Mouse (Mus musculus) CH12.LX (cell line): ENCODE data around the gene Usp32. TPM values are rescaled to one million over a fixed set of nuclear protein-coding genes. Genes with fewer than 3 reads are reported as not detected.

Experiments used
- DNase-seq: peaks from one replicate; pipeline ENCODE4 v3.0.0-alpha.2; 2013; ENCODE audit errors: extremely low read depth
- H3K27ac ChIP-seq: 2 replicates; pipeline ENCODE4 v1.5.1; 2012; ENCODE audit warnings: low read depth, mild to moderate bottlenecking, control low read depth, moderate library complexity; ENCODE audit not compliant: insufficient read depth
- H3K27me3 ChIP-seq: replicated peaks from 2 replicates; pipeline ENCODE3; 2012; ENCODE audit warnings: inconsistent platforms
- H3K36me3 ChIP-seq, 2 experiments: replicated peaks in 1 of 2; 2 replicates each; pipeline versions ENCODE3 to v1.6.1; 2012; ENCODE audit warnings: inconsistent platforms in 1 of 2, low read length in 1 of 2, mild to moderate bottlenecking in 1 of 2, mixed read lengths in 1 of 2, moderate library complexity in 1 of 2; ENCODE audit not compliant: control insufficient read depth in 1 of 2, insufficient read depth in 1 of 2
- H3K4me1 ChIP-seq, 2 experiments: 2 replicates each; pipeline ENCODE4 v1.6.1; 2012; ENCODE audit warnings: inconsistent platforms in 1 of 2, moderate library complexity in 1 of 2; ENCODE audit not compliant: insufficient read depth in 2 of 2, control insufficient read depth in 1 of 2
- H3K4me2 ChIP-seq: 2 replicates; pipeline ENCODE4 v1.6.1; 2012; ENCODE audit warnings: low read depth, mild to moderate bottlenecking, control low read depth; ENCODE audit not compliant: poor library complexity, insufficient read depth, severe bottlenecking
- H3K4me3 ChIP-seq, 3 experiments: fragments of 150-350 bp in 1 of 3; sonication (generic) in 1 of 3; replicated peaks in 1 of 3; 2 replicates each; pipeline versions ENCODE3 to v1.5.1; 2011 to 2012; ENCODE audit warnings: low read depth in 2 of 3, low read length in 2 of 3, mild to moderate bottlenecking in 2 of 3, moderate library complexity in 2 of 3, control low read depth in 1 of 3, improper control_type of control experiment in 1 of 3, inconsistent platforms in 1 of 3, mixed read lengths in 1 of 3; ENCODE audit not compliant: poor library complexity in 1 of 3
- H3K79me2 ChIP-seq: replicated peaks from 2 replicates; pipeline ENCODE4 v1.6.1; 2012; ENCODE audit warnings: mild to moderate bottlenecking, moderate library complexity; ENCODE audit not compliant: control insufficient read depth, poor library complexity, insufficient read depth, severe bottlenecking; ENCODE audit errors: extremely low read depth
- H3K9ac ChIP-seq: 2 replicates; pipeline ENCODE4 v1.6.1; 2012; ENCODE audit warnings: low read depth, mild to moderate bottlenecking, control low read depth, moderate library complexity; ENCODE audit not compliant: insufficient read depth
- H3K9me3 ChIP-seq: replicated peaks from 2 replicates; pipeline ENCODE3; 2012; ENCODE audit warnings: low read length, inconsistent platforms, mixed read lengths
- CHD1 ChIP-seq: IDR thresholded peaks from 2 replicates; pipeline ENCODE4 v1.6.1; 2012; ENCODE audit warnings: low read depth, low read length, improper control_type of control experiment, inconsistent platforms
- CHD2 ChIP-seq: IDR thresholded peaks from 2 replicates; pipeline ENCODE4 v1.6.1; 2011; ENCODE audit warnings: low read length, improper control_type of control experiment
- E2F4 ChIP-seq: IDR thresholded peaks from 2 replicates; pipeline ENCODE4 v1.6.1; 2011; ENCODE audit warnings: low read depth, low read length, improper control_type of control experiment; ENCODE audit not compliant: insufficient replicate concordance
- ELF1 ChIP-seq: IDR thresholded peaks from 2 replicates; pipeline ENCODE4 v1.6.1; 2014; ENCODE audit warnings: low read depth, mild to moderate bottlenecking, inconsistent platforms, low read length, improper control_type of control experiment
- GABPA ChIP-seq: IDR thresholded peaks from 2 replicates; pipeline ENCODE4 v1.6.1; 2012; ENCODE audit warnings: low read depth, low read length, improper control_type of control experiment, inconsistent platforms; ENCODE audit not compliant: insufficient replicate concordance
- JUN ChIP-seq: IDR thresholded peaks from 2 replicates; pipeline ENCODE4 v1.6.1; 2011; ENCODE audit warnings: low read depth, mild to moderate bottlenecking, low read length, improper control_type of control experiment, moderate library complexity; ENCODE audit not compliant: insufficient read depth
- KAT2A ChIP-seq: IDR thresholded peaks from 2 replicates; pipeline ENCODE4 v1.6.1; 2012; ENCODE audit warnings: low read length, improper control_type of control experiment, inconsistent platforms; ENCODE audit not compliant: insufficient replicate concordance
- MAFK ChIP-seq: IDR thresholded peaks from 2 replicates; pipeline ENCODE4 v1.6.1; 2011; ENCODE audit warnings: low read length, improper control_type of control experiment; ENCODE audit not compliant: insufficient replicate concordance
- MXI1 ChIP-seq: IDR thresholded peaks from 2 replicates; pipeline ENCODE4 v1.6.1; 2011; ENCODE audit warnings: mild to moderate bottlenecking, low read depth, low read length, improper control_type of control experiment
- POLR2AphosphoS2 ChIP-seq: IDR thresholded peaks from 2 replicates; pipeline ENCODE4 v1.6.1; 2011; ENCODE audit warnings: low read depth, low read length, improper control_type of control experiment
- RCOR1 ChIP-seq: conservative IDR thresholded peaks from 2 replicates; pipeline ENCODE4 v1.6.1; 2012; ENCODE audit warnings: low read depth, mild to moderate bottlenecking, inconsistent platforms, low read length, improper control_type of control experiment
- SMC3 ChIP-seq: IDR thresholded peaks from 2 replicates; pipeline ENCODE4 v1.6.1; 2011; ENCODE audit warnings: low read depth, low read length, improper control_type of control experiment
- USF2 ChIP-seq: conservative IDR thresholded peaks from 2 replicates; pipeline ENCODE4 v1.6.1; 2011; ENCODE audit warnings: low read depth, low read length, improper control_type of control experiment
- ZC3H11A ChIP-seq: IDR thresholded peaks from 2 replicates; pipeline ENCODE4 v1.6.1; 2012; ENCODE audit warnings: low read depth, mild to moderate bottlenecking, inconsistent platforms, low read length, improper control_type of control experiment
- ZKSCAN1 ChIP-seq: IDR thresholded peaks from 2 replicates; pipeline ENCODE4 v1.6.1; 2012; ENCODE audit warnings: low read depth, inconsistent platforms, low read length, improper control_type of control experiment, borderline replicate concordance
- ZMIZ1 ChIP-seq: IDR thresholded peaks from 2 replicates; pipeline ENCODE4 v1.6.1; 2012; ENCODE audit warnings: low read depth, mild to moderate bottlenecking, inconsistent platforms, low read length, improper control_type of control experiment
- dilution Hi-C: fragments of 300-500 bp; cut with MboI; formaldehyde crosslinking; loops from 2 replicates; pipeline ENCODE4 v1.14.3; 2020; ENCODE audit warnings: low sequenced_read_pairs; ENCODE audit not compliant: extremely low pct_unique_long_range_greater_than_20kb, extremely low pct_ligation_motif_present
- in situ Hi-C: fragments of 300-500 bp; cut with MboI; formaldehyde crosslinking; loops from 3 replicates; pipeline ENCODE4 v1.14.3; 2019; ENCODE audit warnings: low sequenced_read_pairs, low pct_ligation_motif_present, low pct_unique_long_range_greater_than_20kb, mixed read lengths
- polyA plus RNA-seq: library from polyadenylated mRNA; unstranded; fragments of >175 nt; gene quantifications from 2 replicates; pipeline ENCODE4 v1.2.1, GENCODE M21; 2012; ENCODE audit warnings: low read depth; ENCODE audit not compliant: insufficient read length
- total RNA-seq, 2 experiments: library from RNA; depleted of rRNA; stranded (reverse); fragments of 300-350 nt in 1 of 2; fragments of >200 nt in 1 of 2; gene quantifications; 2 replicates each; pipeline ENCODE4 v1.2.3; 2012 to 2014

Gene Usp32
- total and polyA plus RNA-seq, 3 experiments, result 7.4 to 12.0 (median 11.8) TPM

GRCm38 (mm10) chr11:84974582-84974981 is 165.4 kb downstream of the Usp32 start:
- H3K79me2 ChIP-seq, result no peaks in the 10 kb centered on the region
- H3K9me3 ChIP-seq, result no peaks in the 10 kb centered on the region
- H3K36me3 ChIP-seq, result no peaks in the 10 kb centered on the region
- dilution Hi-C loops (no loop called here), in situ Hi-C loops (no loop called here)
- no peak for TF ChIP-seq ZKSCAN1
- H3K4me2 ChIP-seq, result no peak overlapping the region
- H3K4me3 ChIP-seq, result no peak overlapping the region
- no peak overlapping the region for H3K27ac ChIP-seq
- no peak for DNase-seq
- no peak overlapping the region for H3K9ac ChIP-seq
- H3K27me3 ChIP-seq, result no peaks in the 10 kb centered on the region
- H3K4me1 ChIP-seq, result peaks cover 5 to 18% of the 10 kb centered on the region in 2 experiments; a peak in 2 of 4 replicates

DNA sequence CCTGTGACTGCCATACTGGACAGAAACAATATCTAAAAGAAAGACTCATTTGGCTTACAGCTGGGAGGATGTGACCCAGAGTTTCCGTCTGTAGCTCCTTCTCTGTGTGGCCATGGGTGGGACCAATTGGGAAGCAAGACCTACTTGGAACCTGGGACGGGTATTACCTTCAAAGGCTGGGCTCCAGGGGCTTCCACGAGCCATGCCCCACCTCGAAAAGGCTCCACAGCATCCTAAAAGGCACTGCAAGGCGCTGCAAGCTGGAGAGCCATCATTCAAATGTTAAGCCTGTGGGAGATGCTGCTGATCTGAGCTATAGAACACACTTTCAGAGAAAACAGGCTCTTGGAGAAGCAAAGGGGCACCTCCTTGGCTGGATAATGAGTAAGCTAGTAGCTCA is 166.3 kb downstream of the Usp32 start:
- Histone ChIP-seq H3K36me3 (no peaks in the 10 kb centered on the region), H3K4me1 (peaks cover 5 to 20% of the 10 kb centered on the region in 2 experiments; a peak in 2 of 4 replicates), H3K27ac (no peak overlapping the region), H3K9ac (no peak overlapping the region), H3K79me2 (no peaks in the 10 kb centered on the region), H3K4me2 (no peak overlapping the region), H3K4me3 (no peak overlapping the region), H3K27me3 (no peaks in the 10 kb centered on the region), H3K9me3 (no peaks in the 10 kb centered on the region)
- no peak for DNase-seq
- in situ Hi-C loops, result no loop called here
- TF ChIP-seq GABPA (no peak), ZMIZ1 (no peak), CHD2 (no peak), ELF1 (no peak)
- dilution Hi-C loops, result no loop called here

GRCm38 (mm10) chr11:84972067-84972466 is 167.9 kb downstream of the Usp32 start:
- Histone ChIP-seq H3K9me3 (no peaks in the 10 kb centered on the region), H3K79me2 (no peaks in the 10 kb centered on the region), H3K27ac (no peak overlapping the region), H3K36me3 (no peaks in the 10 kb centered on the region), H3K27me3 (no peaks in the 10 kb centered on the region), H3K4me1 (peaks cover 5 to 32% of the 10 kb centered on the region in 2 experiments; a peak in 2 of 4 replicates), H3K9ac (no peak overlapping the region), H3K4me2 (no peak overlapping the region), H3K4me3 (no peak overlapping the region)
- in situ Hi-C loops (no loop called here), dilution Hi-C loops (no loop called here)
- no peak for TF ChIP-seq ZC3H11A
- no peak for TF ChIP-seq ZKSCAN1
- TF ChIP-seq RCOR1, result no peak
- no peak for TF ChIP-seq POLR2AphosphoS2
- no peak for TF ChIP-seq KAT2A
- TF ChIP-seq USF2, result no peak
- TF ChIP-seq E2F4, result no peak
- TF ChIP-seq MXI1, result no peak
- no peak for TF ChIP-seq GABPA
- no peak for TF ChIP-seq JUN
- no peak for TF ChIP-seq SMC3
- TF ChIP-seq CHD1, result no peak
- no peak for TF ChIP-seq MAFK
- DNase-seq, result no peak
